Mouse (Mus musculus) neutrophil, adult 83 days (primary cell): Measurements from ENCODE around the gene 4930470P17Rik. TPM values are rescaled to one million over a fixed set of nuclear protein-coding genes. Genes with fewer than 3 reads are reported as not detected.

Experiments used
- total RNA-seq, 2 experiments: library from RNA; stranded (reverse); gene quantifications; one replicate each; pipeline ENCODE4 v1.2.4; 2023

The 4930470P17Rik gene
- total RNA-seq: not detected

GRCm38 (mm10) chr2:170601917-170602316 is at the start of gene 4930470P17Rik:
Gene 4930470P17Rik (minus strand): TSS chr2:170602017.

Other genes starting within 250 kb of the 4930470P17Rik start
- gene Bcas1, start 174.2 kb downstream of the 4930470P17Rik start, total RNA-seq: under 1 TPM; 0.51 to 0.85 TPM
- 10 to 100 TPM in 1 of 2 experiments, 1 to 10 TPM in 1; 9.7 to 14.5 TPM for gene Pfdn4, start 105.6 kb downstream of the 4930470P17Rik start, total RNA-seq
- not detected for gene Cyp24a1, start 104.9 kb downstream of the 4930470P17Rik start, total RNA-seq
- gene Dok5, start 129.8 kb upstream of the 4930470P17Rik start, total RNA-seq: not detected